Mouse (Mus musculus): ENCODE data around the gene Zdhhc19.

GRCm38 (mm10) chr16:32512921-32513320, 16.9 kb downstream of the Zdhhc19 start:
- TF ChIP-seq CTCF (IDR thresholded peaks at IDR 0.05; ENCODE audit: control insufficient read depth, insufficient read depth, insufficient read length) (no peak), MYOG (IDR thresholded peaks at IDR 0.05; ENCODE audit: control insufficient read depth, extremely low read depth, insufficient read length) (no peak), FOSL1 (IDR thresholded peaks at IDR 0.05; ENCODE audit: insufficient read depth, low read length, poor library complexity, severe bottlenecking) (no peak), CEBPB (IDR thresholded peaks at IDR 0.05; ENCODE audit: low read depth) (no peak), MAX (IDR thresholded peaks at IDR 0.05) (no peak), MYOD1 (IDR thresholded peaks at IDR 0.05; ENCODE audit: control insufficient read depth, insufficient read length, low read depth) (no peak), USF1 (IDR thresholded peaks at IDR 0.05; ENCODE audit: low read depth) (no peak)
